Mouse (Mus musculus) fat pad, adult 2 months (tissue): ENCODE results near the gene Pi4k2a.
"Not testable (repeated sequence)": the region's sequence is repeated elsewhere in the genome, so short reads cannot be mapped to it uniquely, and the experiment has no call there.

Experiments
- DNase-seq: peaks from one replicate; pipeline ENCODE4 v3.0.0-alpha.2; 2011; ENCODE audit warnings: low read depth, low spot score; ENCODE audit errors: extremely low read depth

Pi4k2a gene

DNA sequence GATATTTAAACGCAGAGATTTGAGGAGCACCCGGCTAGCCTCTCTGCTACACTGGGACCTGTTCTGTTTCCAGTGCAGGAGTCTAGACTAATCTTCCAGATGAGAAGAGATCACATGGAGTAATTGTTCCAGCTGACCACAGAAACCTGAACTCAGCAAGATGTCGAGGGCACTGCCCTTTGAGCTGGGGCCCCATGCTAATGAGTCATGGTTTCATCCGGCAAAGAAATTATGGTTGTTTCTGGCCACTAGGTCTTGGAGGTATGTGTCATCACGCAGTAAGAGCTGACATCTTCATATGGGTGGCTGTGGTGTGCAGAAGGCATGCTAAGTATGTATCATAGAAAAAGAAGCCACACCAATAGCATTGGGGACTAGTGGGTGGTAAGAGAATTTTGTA lies 10.3 kb upstream of the Pi4k2a start:
- DNase-seq, result no peak

DNA sequence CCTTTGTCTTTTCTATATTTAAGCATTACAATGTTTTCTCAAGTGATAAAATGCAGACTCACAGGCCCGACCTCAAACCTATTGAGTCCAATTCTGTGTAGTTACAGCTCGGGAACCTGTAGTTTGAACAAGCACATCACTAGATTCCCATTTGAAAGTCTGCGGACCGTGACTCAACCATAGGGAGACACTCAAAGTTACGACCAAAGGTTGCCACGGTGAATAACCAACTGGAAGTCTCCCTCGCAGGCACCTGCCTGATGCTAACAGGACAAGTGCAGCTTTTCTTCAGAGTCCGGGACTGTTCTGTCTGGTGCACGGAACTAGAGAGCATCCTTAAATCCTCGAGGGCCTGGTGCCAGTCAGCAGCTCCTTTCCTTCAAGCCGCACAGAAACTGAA lies 9.8 kb upstream of the Pi4k2a start:
- no peak for DNase-seq

DNA sequence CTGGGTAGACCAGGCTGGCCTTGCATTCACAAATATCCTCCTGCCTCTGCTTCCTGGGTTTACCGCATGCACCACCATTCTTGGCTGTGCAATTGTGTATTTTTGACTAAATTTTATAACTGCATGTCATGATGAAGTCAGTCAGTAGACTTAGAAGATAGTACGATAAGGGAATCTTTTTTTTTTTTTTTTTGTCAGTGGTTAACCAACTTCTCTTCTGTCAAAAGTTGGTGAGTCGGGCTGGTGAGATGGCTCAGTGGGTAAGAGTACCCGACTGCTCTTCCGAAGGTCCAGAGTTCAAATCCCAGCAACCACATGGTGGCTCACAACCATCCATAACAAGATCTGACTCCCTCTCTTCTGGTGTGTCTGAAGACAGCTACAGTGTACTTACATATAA lies 8.7 kb upstream of the Pi4k2a start:
- DNase-seq, result not testable (repeated sequence)

DNA sequence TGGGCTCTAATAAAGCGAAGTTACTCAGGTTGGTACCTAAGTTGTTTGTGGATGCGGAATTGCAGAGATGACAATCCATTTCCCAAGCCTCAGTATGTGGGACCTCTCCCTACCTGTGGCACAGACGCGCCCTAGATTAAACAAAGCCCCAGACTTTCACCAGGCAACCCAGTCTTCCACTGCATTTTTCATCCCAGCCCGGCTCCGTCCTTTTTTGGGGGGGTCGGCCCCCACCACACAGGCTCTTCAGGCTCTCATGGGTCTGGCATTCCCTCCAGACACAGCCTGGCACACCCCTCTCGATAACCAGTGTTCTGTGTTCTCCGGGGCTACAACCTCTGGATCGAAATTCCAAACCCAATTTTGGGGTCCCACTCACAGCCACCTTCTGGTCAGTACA lies 4.6 kb upstream of the Pi4k2a start:
- no peak for DNase-seq

DNA sequence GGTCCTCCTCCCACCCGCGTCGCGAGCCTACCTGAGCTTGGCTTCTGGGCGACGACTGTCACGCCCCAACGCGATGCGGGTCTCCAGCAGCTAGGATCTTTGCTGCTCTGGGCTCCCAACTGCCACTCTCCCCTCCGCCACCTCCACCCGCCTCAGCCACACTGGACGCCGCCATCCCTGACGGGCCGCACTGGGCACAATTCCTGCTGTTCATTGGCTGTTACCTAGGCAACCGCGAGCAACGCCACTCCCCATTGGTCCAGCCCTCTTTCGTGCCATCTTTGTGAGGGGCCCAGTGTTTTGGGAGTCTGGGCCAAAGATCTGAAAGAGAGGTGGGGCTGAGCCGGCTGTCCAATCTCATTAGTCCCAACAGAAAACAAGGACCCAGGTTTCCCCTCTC lies 4.1 kb upstream of the Pi4k2a start, which contains the start of gene Morn4:
TSS of gene Morn4 (minus strand) at position 192 of the 400 bp plus-strand sequence.
- DNase-seq, result no peak

DNA sequence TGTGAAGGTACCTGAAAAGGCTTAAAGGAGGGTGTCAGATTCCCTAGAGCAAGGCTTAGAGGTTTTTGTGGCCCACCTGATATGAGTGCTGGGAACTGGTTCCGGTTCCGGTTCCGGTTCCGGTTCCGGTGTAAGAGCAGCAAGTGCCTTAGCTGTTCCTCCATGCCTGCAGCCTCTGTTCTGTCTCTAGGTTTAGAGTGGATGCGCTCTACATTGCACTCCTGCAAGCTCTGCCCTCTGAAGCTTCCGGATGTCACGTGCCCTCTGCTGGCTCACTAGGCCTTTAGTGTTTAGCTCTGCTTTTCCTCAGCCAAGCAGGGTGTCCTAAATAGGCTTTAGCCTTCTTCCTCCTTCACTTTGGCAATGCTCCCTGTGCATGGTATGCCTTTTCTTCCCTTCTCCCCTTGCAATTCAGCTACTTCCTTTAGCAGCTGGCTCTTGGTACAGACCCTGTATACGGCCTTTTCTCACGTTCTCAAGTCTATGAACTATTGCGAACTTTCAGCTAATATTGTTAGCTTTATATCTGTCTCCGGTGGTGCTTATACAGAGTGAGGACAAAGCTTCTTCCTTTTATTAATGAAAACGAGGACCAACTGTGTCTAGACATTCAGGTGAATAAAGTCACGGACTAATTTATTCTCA lies 1.0 kb upstream of the Pi4k2a start:
- DNase-seq, result no peak

DNA sequence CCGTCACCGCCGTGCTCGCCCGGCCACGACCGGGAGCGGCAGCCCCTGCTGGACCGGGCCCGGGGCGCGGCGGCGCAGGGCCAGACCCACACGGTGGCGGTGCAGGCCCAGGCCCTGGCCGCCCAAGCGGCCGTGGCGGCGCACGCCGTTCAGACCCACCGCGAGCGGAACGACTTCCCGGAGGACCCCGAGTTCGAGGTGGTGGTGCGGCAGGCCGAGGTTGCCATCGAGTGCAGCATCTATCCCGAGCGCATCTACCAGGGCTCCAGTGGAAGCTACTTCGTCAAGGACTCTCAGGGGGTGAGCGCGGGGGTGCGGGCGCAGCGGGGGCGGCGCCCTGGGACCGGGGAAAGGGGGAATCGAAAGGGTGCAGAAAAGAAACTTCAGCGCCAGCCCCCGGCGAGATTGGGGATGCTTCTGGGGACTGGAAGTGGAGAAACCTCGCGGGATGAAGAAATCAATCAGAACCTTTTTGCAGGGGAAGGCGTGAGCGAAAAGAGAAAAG lies 419 bp downstream of the Pi4k2a start:
- no peak for DNase-seq

DNA sequence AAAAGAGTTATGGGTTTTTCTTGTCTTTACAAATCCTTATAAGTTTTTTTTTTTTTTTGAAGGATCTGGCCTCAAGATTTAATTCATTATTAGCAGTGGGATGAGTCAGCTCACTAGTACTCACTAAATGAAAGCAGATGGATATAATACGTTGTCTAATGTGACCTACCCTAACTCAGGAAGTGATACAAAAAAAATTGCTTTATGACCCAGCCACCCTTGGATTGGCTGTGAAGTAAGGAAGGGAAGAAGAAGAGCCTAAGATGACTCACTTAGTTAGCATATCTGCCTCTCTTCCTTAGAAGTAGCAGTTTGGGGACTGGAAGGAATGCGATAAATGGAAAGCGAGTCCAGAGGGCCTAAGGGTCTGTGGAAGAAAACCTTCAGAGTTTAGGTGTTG lies 9.1 kb downstream of the Pi4k2a start:
- no peak for DNase-seq

DNA sequence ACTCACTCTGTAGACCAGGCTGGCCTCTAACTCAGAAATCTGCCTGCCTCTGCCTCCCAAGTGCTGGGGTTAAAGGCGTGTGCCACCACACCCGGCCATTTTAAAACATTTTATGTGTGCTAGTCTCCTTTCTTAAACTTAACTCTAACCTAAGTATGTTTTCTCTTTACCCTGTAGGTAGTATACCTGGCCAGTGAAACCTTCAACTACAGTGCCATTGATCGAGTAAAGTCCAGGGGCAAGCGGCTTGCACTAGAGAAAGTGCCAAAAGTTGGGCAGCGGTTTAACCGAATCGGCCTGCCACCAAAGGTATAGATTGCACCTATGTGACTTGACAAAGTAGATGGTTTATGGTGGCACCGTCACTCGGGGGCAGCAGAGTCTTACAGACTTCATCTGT lies 14.4 kb downstream of the Pi4k2a start:
- no peak for DNase-seq

DNA sequence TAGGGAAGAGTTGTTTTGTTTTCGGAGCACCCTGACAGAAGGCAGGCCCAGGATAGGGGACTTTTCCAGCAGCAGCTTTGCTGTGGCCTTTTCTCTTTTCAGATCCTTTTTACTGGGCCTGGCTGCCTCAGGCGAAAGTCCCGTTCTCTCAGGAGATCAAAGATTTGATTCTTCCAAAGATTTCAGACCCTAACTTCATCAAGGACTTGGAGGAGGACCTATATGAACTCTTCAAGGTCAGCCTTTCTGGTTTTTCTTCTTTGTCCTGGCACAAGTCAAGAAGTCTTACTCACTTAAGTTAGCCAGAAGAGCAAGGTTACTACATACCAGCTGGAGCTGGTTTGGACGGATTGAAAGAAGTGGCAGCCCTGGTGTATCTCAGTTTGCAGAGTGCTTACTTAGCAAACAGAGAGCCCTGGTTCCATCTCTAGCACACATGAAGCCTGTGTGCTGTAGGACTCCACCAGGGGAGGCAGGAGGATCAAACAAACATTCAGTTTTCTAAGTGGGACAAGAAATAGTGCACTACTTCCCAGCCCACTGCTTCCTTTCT lies 25.6 kb downstream of the Pi4k2a start:
- no peak for DNase-seq

DNA sequence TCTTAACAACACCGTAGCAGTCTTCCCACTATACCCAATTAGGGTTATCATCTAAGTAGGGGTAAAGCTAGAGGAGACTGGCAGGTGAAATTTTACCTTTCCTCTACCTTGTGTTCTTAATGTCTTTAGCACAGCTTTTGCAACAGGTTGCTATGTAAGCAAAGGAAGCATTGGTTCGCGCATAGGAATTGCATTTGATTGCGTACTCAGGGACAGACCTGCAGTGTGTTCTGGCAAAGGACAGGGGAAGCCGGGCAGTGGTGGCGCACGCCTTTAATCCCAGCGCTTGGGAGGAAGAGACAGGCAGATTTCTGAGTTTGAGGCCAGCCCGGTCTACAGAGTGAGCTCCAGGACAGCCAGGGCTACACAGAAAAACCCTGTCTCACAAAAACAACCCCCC lies 27.9 kb downstream of the Pi4k2a start:
- DNase-seq, result no peak

DNA sequence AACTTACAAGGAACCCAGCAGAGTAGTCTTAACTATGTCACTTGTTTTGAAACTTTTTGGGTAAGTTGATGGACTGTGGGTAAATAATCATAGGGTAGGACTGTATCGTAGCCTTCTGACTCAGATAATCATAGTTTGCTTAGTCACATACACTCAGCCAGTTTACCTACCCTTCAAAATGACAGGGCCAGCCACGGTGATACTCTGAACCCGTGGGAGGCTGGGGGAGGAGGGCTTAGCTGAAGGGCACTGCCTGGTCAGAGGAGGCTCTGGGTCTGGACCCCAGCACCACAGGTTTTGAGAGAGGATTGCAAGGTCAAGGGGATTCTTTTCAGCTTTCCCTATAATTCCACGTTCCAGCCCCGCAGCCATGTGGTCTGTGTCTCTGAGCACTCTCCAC lies 28.3 kb downstream of the Pi4k2a start:
- no peak for DNase-seq

DNA sequence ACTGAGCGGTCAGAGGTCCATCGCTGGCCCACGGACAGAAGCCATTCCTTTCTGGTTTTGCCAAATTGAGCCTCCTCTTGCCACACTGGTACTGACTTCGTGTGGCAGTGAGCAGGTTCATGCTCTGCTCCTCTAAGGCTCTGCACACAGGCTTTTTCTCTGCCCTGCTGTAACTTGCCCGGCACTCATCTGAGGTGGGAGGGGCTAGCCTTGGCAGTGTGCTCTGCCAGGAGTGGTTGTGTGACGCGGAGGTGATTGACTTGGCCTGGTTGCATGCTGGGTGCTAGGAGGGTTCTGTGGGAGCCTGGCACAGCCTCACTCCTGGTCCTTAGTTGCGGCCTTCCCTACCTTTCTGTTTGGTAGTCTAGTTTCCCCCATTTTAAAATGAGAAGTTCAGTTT lies 30.2 kb downstream of the Pi4k2a start:
- DNase-seq, result peak; percentile 40

DNA sequence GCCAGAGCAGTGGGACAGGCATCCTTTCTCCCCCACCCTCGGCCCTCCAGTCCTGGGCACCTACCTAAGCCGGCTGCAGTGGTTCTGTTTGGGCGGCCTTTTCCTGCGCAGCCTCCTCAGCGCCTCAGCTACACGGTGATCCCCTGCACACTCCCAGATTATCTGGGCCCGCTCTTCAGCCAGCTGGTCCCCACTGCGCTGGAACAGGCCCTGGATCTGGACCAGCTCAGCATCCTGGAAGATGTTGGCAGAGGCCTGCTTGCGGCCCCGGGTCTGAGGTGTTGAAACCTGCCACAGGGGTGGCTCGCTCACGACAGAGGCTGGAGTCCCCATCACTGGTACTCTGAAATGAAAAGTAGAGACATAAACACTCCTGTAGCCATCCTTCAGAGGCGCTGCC lies 34.4 kb downstream of the Pi4k2a start:
- no peak for DNase-seq

DNA sequence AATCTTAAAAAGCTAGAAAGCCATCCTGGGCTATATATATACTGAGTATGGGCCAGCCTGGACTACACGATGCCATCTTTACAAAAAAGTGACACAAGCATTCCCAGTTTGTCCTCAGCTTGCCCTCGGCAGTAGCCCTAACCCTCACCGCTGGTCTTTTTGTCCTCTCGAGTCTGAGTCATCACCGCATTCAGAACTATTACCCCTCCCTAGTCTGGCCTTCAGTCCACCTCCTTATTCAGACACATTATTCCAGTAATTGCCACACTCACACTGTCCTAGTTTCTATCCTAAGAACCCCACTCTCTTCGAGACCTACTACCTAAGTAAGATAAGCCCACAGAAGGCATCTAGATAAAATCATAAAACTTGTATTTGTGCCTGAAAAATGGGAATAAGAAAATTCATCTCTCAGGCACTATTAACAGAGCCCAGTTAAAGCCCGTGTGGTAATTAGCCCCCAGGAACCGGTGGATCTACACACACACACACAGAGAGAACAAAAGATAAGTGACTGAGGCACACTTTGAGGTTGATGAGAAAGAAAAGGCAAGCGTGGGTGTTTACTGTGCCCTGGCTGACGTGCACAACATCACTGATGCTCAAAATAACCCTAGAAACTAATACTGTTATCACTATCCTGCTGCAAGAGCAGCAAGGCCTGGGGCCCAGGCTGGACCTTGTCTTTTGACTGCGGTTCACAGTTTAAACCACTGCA lies 35.4 kb downstream of the Pi4k2a start:
- DNase-seq, result no peak

DNA sequence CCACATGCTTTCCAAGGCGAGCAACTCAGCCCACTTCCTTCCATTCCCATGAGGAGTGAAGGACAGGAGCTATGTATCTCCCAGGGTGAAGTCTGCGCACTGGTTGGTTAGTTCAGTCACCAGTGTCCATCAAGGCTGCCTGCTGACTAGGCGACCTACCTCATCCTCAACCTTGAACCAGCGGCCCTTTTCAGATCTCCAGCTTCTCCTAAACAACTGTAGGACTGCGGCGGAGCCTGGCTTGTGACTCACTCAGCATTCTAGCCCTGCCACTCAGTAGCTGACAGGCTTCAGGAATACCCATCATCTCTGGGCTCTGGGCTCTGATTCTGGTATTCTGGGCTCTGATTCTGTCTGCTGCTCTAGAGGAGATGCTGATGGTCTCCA lies 35.9 kb downstream of the Pi4k2a start:
- DNase-seq, result no peak

DNA sequence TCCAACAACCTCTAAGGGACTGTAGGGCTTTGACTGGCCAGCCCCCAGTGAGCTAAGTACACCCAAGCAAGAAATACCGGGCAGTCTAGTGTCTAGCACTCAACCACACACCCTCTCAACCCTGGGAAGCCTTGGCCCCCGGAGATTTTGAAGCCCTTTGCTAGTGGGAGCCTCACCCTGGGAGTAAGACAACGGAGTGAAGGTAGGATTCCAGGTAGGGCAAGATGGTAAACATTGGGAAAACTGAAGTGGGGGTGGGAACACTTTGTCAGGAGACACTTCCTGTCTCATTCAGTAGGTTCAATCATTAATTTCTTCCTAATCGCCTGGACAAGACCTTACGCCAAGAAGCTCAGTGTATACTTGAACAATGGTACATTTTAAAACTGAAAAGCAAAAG lies 36.8 kb downstream of the Pi4k2a start:
- no peak for DNase-seq

DNA sequence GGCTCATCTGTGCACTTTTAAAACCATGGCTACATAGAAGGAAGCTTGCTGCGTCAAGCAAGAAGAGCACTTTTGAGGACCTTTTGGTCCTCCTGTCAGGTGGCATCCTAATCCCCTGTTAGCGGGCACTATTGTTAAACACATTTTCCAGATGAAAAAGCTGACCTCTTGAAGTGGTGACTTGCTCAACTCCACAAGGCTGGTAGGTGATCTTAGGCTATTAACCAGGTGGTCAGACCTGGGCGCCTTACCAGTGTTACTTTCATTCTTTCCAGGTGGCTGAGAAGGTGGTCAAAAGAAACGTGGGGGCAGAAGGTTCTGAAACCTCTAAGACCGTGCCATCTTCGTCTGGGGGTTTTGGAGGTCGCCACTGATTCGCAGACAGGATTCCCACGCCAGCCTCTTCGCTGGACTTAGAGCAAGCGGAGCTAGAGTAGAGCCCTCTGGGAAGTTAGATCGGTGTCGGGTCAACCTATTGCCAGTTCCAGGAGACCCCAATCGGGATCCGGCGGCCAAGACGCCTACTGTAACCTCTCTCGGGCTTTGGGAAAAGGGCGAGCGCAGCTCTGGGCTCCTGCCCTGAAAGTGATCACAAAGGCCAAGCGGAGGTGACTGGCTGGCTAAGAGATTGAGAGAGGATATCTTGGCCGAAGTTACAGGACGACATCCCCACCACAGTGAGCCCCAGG lies 37.9 kb downstream of the Pi4k2a start:
- no peak for DNase-seq

DNA sequence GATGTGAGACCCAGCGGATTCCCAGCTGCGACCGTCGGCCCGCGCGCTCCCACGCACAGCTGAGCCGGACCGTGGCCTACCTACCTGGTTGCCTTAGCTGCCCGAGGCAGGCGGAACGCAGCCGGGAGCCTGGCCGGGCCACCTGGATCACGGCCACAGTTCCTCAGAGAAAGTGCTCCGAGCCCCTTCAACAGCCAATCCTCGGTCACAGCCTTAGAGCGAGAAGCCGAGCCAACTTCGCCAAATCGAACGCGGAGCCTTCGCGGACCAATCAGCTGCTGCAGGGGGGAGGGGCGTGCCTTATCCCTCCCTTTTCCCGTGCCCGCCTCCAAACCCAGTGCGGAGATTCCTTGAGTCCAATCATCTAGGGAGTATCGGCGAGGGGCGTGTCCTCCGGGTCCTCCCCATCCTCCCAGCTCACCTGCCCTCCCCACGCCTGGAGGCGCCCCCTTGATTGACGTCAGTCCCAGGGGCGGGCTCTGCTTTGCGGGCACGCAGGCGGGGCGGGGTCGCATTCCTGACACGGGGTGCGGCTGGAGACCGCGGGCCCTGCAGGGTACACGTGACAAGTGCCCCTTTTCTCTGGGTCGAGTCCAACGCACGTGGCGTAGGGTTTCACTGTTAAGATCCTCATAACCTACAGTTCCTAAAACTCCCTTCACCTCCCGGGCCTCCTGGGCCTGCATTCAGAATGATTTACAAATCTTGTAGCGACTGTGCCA lies 38.7 kb downstream of the Pi4k2a start, which contains the start of gene Avpi1:
TSS of gene Avpi1 (minus strand) at position 273 of the 722 bp plus-strand sequence.
- DNase-seq, result peak; percentile 75

DNA sequence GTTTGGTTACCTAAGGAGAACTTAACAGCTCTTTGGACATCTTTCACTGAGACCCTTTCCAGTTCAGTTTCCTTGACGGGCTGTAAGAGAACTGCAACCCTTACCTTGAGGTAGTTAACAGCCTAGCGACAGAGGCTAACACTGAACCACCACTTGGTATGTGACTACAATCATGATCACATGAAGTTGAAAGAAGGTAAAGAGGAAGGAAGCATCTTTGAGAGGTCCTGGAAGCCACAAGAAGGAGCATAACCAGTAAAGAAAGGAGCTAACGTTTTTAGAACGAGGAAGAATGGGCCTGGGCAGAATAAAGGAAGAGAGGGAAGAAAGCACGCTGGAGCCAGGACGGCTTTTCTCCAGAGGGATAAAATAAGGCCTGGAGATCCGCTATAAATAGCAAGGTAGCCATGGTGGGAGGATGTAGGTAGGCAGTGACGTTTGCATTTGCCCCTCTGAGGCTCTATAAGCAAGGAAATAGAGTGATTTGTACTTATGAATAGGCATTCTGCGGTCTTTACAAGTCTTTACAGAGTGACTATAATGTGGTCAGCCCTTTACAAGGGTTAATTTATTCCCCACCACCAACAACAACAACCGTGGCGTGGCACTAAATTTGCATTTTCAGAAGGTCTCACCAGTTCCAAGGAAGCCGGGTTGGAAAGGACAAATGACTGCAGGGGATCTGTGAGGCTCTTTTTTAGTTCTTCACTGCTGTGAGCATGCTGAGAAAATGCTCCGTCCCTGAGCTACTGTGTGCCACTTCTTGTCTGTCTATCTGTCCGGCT lies 39.4 kb downstream of the Pi4k2a start:
- DNase-seq, result no peak
